8 mouse cellular contexts compared by ENCODE assay signal in the genomic region with DNA sequence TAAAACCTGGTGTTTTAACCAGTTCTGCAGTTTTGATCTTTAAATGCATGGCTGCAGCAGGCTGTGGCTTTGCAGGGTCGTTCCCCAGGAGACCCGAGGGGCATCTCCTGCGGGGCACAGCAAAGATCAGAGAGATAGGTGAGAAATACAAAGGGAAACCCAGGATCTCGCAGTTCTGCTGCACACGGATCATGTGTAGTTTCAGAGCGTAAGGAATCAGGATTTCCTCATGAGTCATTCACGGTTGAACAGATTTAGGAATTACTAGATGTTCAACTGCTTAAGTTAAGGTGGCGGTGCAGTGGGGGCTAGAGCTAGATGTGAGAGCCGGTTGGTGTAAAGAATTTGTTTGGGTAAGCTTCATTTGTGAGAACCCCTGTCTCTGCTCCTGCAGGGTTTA. TPM values are rescaled to one million over a fixed set of nuclear protein-coding genes. Genes with fewer than 3 reads are reported as not detected.
DNase-seq lines count a peak whose midpoint lies in the region; ATAC-seq and TF ChIP-seq lines count a peak whose summit lies in the region.

No protein-coding gene starts in this region.

- H3K27me3 ChIP-seq in kidney, adult 2 months (replicated peaks; ENCODE audit: control insufficient read depth, insufficient read depth, low read length) = no peaks in the 10 kb centered on the region
- H3K27me3 ChIP-seq in ES-Bruce4 (ENCODE audit: control insufficient read depth, insufficient read depth, low read length, poor library complexity, severe bottlenecking) = peaks cover 4% of the 10 kb centered on the region; the same call in 1 of the 2 replicates
- no peaks in the 10 kb centered on the region for H3K27me3 ChIP-seq in embryonic facial prominence, embryonic 12.5 days
- H3K27me3 ChIP-seq in hindbrain, embryonic 11.5 days (ENCODE audit: control insufficient read depth, insufficient read depth, low read length) = no peaks in the 10 kb centered on the region
- H3K27me3 ChIP-seq in liver, embryonic 13.5 days = no peaks in the 10 kb centered on the region
- no peaks in the 10 kb centered on the region for H3K27me3 ChIP-seq in small intestine, adult 2 months (ENCODE audit: control insufficient read depth, insufficient read depth, low read length)

- no peaks in the 10 kb centered on the region for H3K4me1 ChIP-seq in kidney, adult 2 months (ENCODE audit: control insufficient read depth, insufficient read depth, low read length)
- no peaks in the 10 kb centered on the region for H3K4me1 ChIP-seq in ES-Bruce4 (ENCODE audit: control insufficient read depth, insufficient read depth, low read length)
- H3K4me1 ChIP-seq in embryonic facial prominence, embryonic 12.5 days = no peaks in the 10 kb centered on the region
- no peaks in the 10 kb centered on the region for H3K4me1 ChIP-seq in hindbrain, embryonic 11.5 days (replicated peaks; ENCODE audit: control insufficient read depth, insufficient read depth, low read length)
- peaks cover 21% of the 10 kb centered on the region for H3K4me1 ChIP-seq in liver, embryonic 13.5 days (replicated peaks)
- H3K4me1 ChIP-seq in small intestine, adult 2 months (ENCODE audit: control insufficient read depth, insufficient read depth, insufficient read length, low read length) = no peaks in the 10 kb centered on the region

- peak overlapping the region; percentile 58 for H3K4me3 ChIP-seq in kidney, adult 2 months (ENCODE audit: insufficient read depth, low read depth, low read length)
- H3K4me3 ChIP-seq in ES-Bruce4 (ENCODE audit: low read depth, low read length) = peak overlapping the region; percentile 74
- peak overlapping the region; percentile 61 for H3K4me3 ChIP-seq in embryonic facial prominence, embryonic 12.5 days
- peak overlapping the region; percentile 65 for H3K4me3 ChIP-seq in hindbrain, embryonic 11.5 days (ENCODE audit: low read depth, low read length)
- H3K4me3 ChIP-seq in liver, embryonic 13.5 days (replicated peaks) = peak overlapping the region; percentile 65
- H3K4me3 ChIP-seq in small intestine, adult 2 months (ENCODE audit: low read depth, low read length) = peak overlapping the region; percentile 73

- no peak for ATAC-seq in embryonic facial prominence, embryonic 12.5 days (ENCODE audit: insufficient number of reproducible peaks, insufficient read depth, low FRiP score, low TSS enrichment)
- no peak for ATAC-seq in hindbrain, embryonic 11.5 days (ENCODE audit: low FRiP score)
- ATAC-seq in liver, embryonic 13.5 days (ENCODE audit: low read depth) = no peak

- H3K36me3 ChIP-seq in kidney, adult 2 months (ENCODE audit: control insufficient read depth, insufficient read depth, low read length) = peaks cover 2% of the 10 kb centered on the region
- no peaks in the 10 kb centered on the region for H3K36me3 ChIP-seq in ES-Bruce4 (ENCODE audit: control insufficient read depth, insufficient read depth, low read length, poor library complexity, severe bottlenecking)
- 0 out of 2 replicates have a peak, but pooled peaks cover 4% of the 10 kb centered on the region for H3K36me3 ChIP-seq in embryonic facial prominence, embryonic 12.5 days
- H3K36me3 ChIP-seq in hindbrain, embryonic 11.5 days (ENCODE audit: control insufficient read depth, insufficient read depth, low read length) = no peaks in the 10 kb centered on the region
- H3K36me3 ChIP-seq in liver, embryonic 13.5 days = no peaks in the 10 kb centered on the region
- H3K36me3 ChIP-seq in small intestine, adult 2 months (ENCODE audit: control insufficient read depth, insufficient read depth, low read length) = peaks cover 5% of the 10 kb centered on the region

- H3K27ac ChIP-seq in kidney, adult 2 months (ENCODE audit: insufficient read depth, low read depth, low read length) = peak overlapping the region; percentile 40
- H3K27ac ChIP-seq in ES-Bruce4 (ENCODE audit: insufficient read depth, low read length) = no peak overlapping the region
- H3K27ac ChIP-seq in embryonic facial prominence, embryonic 12.5 days = peak overlapping the region; percentile 69; the same call in 1 of the 2 replicates
- 0 out of 2 replicates have a peak overlapping the region, but pooled peaks have one; percentile 45 for H3K27ac ChIP-seq in hindbrain, embryonic 11.5 days (ENCODE audit: low read depth, low read length)
- H3K27ac ChIP-seq in liver, embryonic 13.5 days = no peak overlapping the region
- peak overlapping the region; percentile 71 for H3K27ac ChIP-seq in small intestine, adult 2 months (ENCODE audit: insufficient read depth, low read depth, low read length)

- TF ChIP-seq EP300 in ES-Bruce4 (IDR thresholded peaks at IDR 0.05; ENCODE audit: insufficient read depth, low read depth, low read length) = no peak

- WGBS in kidney, adult 2 months = 6% methylated on average over 9 of the region's 9 CpGs
- 4% methylated on average over 9 of the region's 9 CpGs for WGBS in embryonic facial prominence, embryonic 12.5 days
- WGBS in hindbrain, embryonic 11.5 days = 4% methylated on average over 9 of the region's 9 CpGs
- WGBS in liver, embryonic 13.5 days (ENCODE audit: insufficient replicate concordance) = 8% methylated on average over 9 of the region's 9 CpGs
- 5% methylated on average over 9 of the region's 9 CpGs for WGBS in small intestine, adult 2 months

- no peak for TF ChIP-seq POLR2A in kidney, adult 2 months (IDR thresholded peaks at IDR 0.05; ENCODE audit: low read depth, low read length)
- TF ChIP-seq POLR2A in ES-Bruce4 (IDR thresholded peaks at IDR 0.05; ENCODE audit: insufficient read depth, low read length) = no peak
- no peak for TF ChIP-seq POLR2A in small intestine, adult 2 months (IDR thresholded peaks at IDR 0.05; ENCODE audit: low read depth, low read length)

- H3K9me3 ChIP-seq in ES-Bruce4 (replicated peaks; ENCODE audit: control insufficient read depth, insufficient read depth, low read length, poor library complexity, severe bottlenecking) = no peaks in the 10 kb centered on the region
- H3K9me3 ChIP-seq in embryonic facial prominence, embryonic 12.5 days = no peaks in the 10 kb centered on the region
- H3K9me3 ChIP-seq in hindbrain, embryonic 11.5 days (ENCODE audit: control insufficient read depth, low read length) = no peaks in the 10 kb centered on the region
- no peaks in the 10 kb centered on the region for H3K9me3 ChIP-seq in liver, embryonic 13.5 days (replicated peaks)

- peak overlapping the region; percentile 57 for H3K9ac ChIP-seq in ES-Bruce4 (ENCODE audit: low read depth, poor library complexity, severe bottlenecking)
- H3K9ac ChIP-seq in embryonic facial prominence, embryonic 12.5 days = peak overlapping the region; percentile 60
- H3K9ac ChIP-seq in hindbrain, embryonic 11.5 days (ENCODE audit: low read depth, low read length) = peak overlapping the region; percentile 63; the same call in 1 of the 2 replicates
- H3K9ac ChIP-seq in liver, embryonic 13.5 days = peak overlapping the region; percentile 53

- peak; percentile 19 for DNase-seq in kidney, adult 2 months
- DNase-seq in kidney, postnatal 10 days = no peak
- DNase-seq in hindbrain, embryonic 11.5 days (ENCODE audit: low spot score) = peak; percentile 50
- no peak for DNase-seq in liver, embryonic 13.5 days
- no peak for DNase-seq in adipocyte (ENCODE audit: low spot score)

- no peak for TF ChIP-seq CTCF in kidney, adult 2 months (conservative IDR thresholded peaks at IDR 0.05; ENCODE audit: insufficient read depth, insufficient read length, low read depth, low read length)
- TF ChIP-seq CTCF in ES-Bruce4 (IDR thresholded peaks at IDR 0.05; ENCODE audit: low read depth, low read length) = no peak
- no peak for TF ChIP-seq CTCF in small intestine, adult 2 months (IDR thresholded peaks at IDR 0.05; ENCODE audit: extremely low read depth, insufficient read length, insufficient replicate concordance, low read depth, low read length)

- peak overlapping the region; percentile 81 for H3K4me2 ChIP-seq in embryonic facial prominence, embryonic 12.5 days (replicated peaks)
- H3K4me2 ChIP-seq in hindbrain, embryonic 11.5 days (replicated peaks; ENCODE audit: low read depth, low read length) = peak overlapping the region; percentile 81
- H3K4me2 ChIP-seq in liver, embryonic 13.5 days = peak overlapping the region; percentile 80

RNA-seq across cellular contexts. Expression of gene Rgs2, which starts 0.8 kb away (rescaled TPM):
- 3.8 and 5.3 TPM in 2 replicates for polyA plus RNA-seq in kidney, adult 2 months (2012; rRNA removed)
- 0.59 TPM in 1 of 2 replicates, not detected in the other for polyA plus RNA-seq in ES-Bruce4 (2011; ENCODE audit: insufficient read depth, insufficient read length, low read depth, missing spikeins)
- 69.5 and 81.3 TPM in 2 replicates for polyA plus RNA-seq in embryonic facial prominence, embryonic 12.5 days (2016; fragmentation: Nextera tagmentation; extraction: Ambion mirVana)
- 76.8 and 78.2 TPM in 2 replicates for polyA plus RNA-seq in hindbrain, embryonic 11.5 days (2014; fragmentation: Nextera tagmentation; extraction: Ambion mirVana)
- 8.1 and 11.9 TPM in 2 replicates for polyA plus RNA-seq in liver, embryonic 13.5 days (2015; fragmentation: Nextera tagmentation; extraction: Ambion mirVana)
- 0.60 and 1.6 TPM in 2 replicates for polyA plus RNA-seq in small intestine, adult 2 months (2012; rRNA removed)

Comparison
In these comparisons a context has a peak if more than half of its experiments do, and no peak if none do; other contexts are left out.
1. DNase-seq: peak in kidney, adult 2 months (single experiment) and hindbrain, embryonic 11.5 days (single experiment); none in kidney, postnatal 10 days (single experiment), liver, embryonic 13.5 days (single experiment) and adipocyte (single experiment).
2. H3K27ac ChIP-seq: peak in kidney, adult 2 months (single experiment), embryonic facial prominence, embryonic 12.5 days (single experiment), hindbrain, embryonic 11.5 days (single experiment) and small intestine, adult 2 months (single experiment); none in ES-Bruce4 (single experiment) and liver, embryonic 13.5 days (single experiment).
3. Peak in every context shown above with its lines, with median percentiles within 50 percentile points of each other: H3K4me3 ChIP-seq, H3K9ac ChIP-seq and H3K4me2 ChIP-seq.